Mouse (Mus musculus) liver, embryonic 11.5 days (tissue): Measurements from ENCODE around the gene Gm43064. TPM values are rescaled to one million over a fixed set of nuclear protein-coding genes. Genes with fewer than 3 reads are reported as not detected.

Experiments
- ATAC-seq: fragments of 200-750 bp; cut with Nextera tagmentation; replicated peaks from 2 replicates; pipeline ENCODE4 v1.8.0; 2017; ENCODE audit warnings: moderate number of reproducible peaks, mild to moderate bottlenecking, moderate TSS enrichment, moderate library complexity; ENCODE audit not compliant: low FRiP score
- DNase-seq: peaks from one replicate; pipeline ENCODE4 v3.0.0-alpha.2; 2017; ENCODE audit warnings: low spot score
- H3K27ac ChIP-seq: fragments of 300-500 bp; sonication (generic); 2 replicates; pipeline ENCODE4 v1.5.1; 2014; ENCODE audit warnings: mild to moderate bottlenecking, low read depth, low read length, control low read depth
- H3K27me3 ChIP-seq: fragments of 300-500 bp; sonication (generic); replicated peaks from 2 replicates; pipeline ENCODE4 v1.6.1; 2014; ENCODE audit warnings: low read length, mixed read lengths; ENCODE audit not compliant: control insufficient read depth, insufficient read depth
- H3K36me3 ChIP-seq: fragments of 300-500 bp; sonication (generic); 2 replicates; pipeline ENCODE4 v1.6.1; 2014; ENCODE audit warnings: mild to moderate bottlenecking, low read length, moderate library complexity, mixed read lengths; ENCODE audit not compliant: control insufficient read depth, insufficient read depth
- H3K4me1 ChIP-seq: fragments of 300-500 bp; sonication (generic); replicated peaks from 2 replicates; pipeline ENCODE4 v1.6.1; 2014; ENCODE audit warnings: low read length, mixed read lengths; ENCODE audit not compliant: control insufficient read depth, insufficient read depth
- H3K4me2 ChIP-seq: fragments of 300-500 bp; sonication (generic); 2 replicates; pipeline ENCODE4 v1.6.1; 2014; ENCODE audit warnings: mild to moderate bottlenecking, control low read depth, moderate library complexity
- H3K4me3 ChIP-seq: fragments of 300-500 bp; sonication (generic); 2 replicates; pipeline ENCODE4 v1.5.1; 2014; ENCODE audit warnings: low read depth, low read length, control low read depth
- H3K9ac ChIP-seq: fragments of 300-500 bp; sonication (generic); 2 replicates; pipeline ENCODE4 v1.6.1; 2014; ENCODE audit warnings: low read depth, low read length, control low read depth
- H3K9me3 ChIP-seq: fragments of 300-500 bp; sonication (generic); 2 replicates; pipeline ENCODE4 v1.6.1; 2016; ENCODE audit warnings: low read length, inconsistent platforms, mixed read lengths; ENCODE audit not compliant: control insufficient read depth
- WGBS: fragments of 180-500 bp; shearing (Covaris S2); extraction: QIAGEN DNeasy Blood & Tissue Kit; methylation state at CpG from one replicate; pipeline ENCODE4 v1.1.7; 2014; 5-methylcytosine and 5-hydroxymethylcytosine counted together
- polyA plus RNA-seq: library from polyadenylated mRNA; unstranded; fragments of >200 nt; fragmentation: Nextera tagmentation; extraction: Ambion mirVana; gene quantifications from 2 replicates; pipeline ENCODE4 v1.2.1, GENCODE M21; 2014

Gene Gm43064
- polyA plus RNA-seq, 1 experiment from 2014 or later: 0.75 TPM

DNA sequence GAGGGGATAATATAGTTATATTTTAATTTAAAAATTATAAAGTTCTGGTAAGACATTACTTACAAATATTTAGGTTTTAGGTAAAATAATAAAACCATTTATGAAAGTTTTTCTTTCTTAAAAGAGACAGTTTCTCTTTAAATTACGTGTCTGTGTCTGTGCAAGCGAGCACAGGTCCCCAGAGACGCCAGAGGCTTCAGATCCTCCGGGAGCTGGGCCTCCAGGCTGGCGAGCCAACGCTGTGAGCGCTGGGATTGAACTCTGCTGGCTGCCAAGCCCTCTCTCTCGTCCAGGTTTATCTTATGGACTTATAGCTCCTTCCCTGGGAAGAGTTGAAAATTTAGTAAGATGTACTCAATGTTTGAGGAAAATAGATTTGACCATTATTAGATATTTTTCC, 44.4 kb downstream of the Gm43064 start:
- Histone ChIP-seq H3K27me3 (no peaks in the 10 kb centered on the region), H3K9ac (no peak overlapping the region), H3K9me3 (no peaks in the 10 kb centered on the region), H3K4me3 (no peak overlapping the region), H3K36me3 (no peaks in the 10 kb centered on the region), H3K4me1 (no peaks in the 10 kb centered on the region), H3K27ac (no peak overlapping the region), H3K4me2 (no peak overlapping the region)
- 76% methylated on average over 8 of the region's 8 CpGs for WGBS
- DNase-seq: no peak
- ATAC-seq: no peak

DNA sequence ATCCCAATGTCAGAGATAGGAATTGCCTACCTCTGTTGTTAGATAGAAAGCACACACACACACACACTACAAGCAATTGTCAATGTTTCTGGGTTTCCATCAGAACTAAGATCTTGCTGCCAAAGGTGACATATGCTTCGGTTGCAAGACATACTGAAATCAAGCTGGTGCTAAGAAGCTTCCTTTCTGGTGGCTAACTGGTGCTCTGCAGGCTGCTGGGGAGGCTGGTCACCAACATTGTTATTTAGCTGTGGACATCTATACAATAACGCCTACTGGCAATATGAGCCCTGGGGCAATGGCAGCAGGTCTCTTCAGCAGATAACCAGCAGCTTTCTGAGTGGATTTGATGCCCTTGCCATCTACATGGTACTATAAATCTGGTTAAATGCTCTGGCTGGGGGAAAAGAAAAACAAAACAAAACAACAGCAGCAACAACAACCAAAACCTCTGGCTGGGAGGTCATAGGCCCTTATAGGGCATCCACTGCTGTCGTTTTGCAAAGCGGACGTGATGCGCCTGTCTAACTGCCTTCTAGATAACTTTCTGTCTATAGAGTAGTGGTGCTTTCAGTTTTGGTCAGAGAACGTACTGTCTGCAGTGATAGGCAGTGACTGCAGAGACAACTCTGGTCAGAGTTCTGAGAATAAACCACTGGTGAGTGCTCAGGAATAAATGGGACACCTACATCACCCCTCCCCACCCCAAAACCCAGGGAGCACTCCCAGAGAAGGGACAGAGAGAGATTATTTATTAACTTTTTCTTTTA, 47.8 kb downstream of the Gm43064 start:
- no peak overlapping the region for H3K4me2 ChIP-seq
- ATAC-seq (no peak), DNase-seq (no peak)
- H3K9me3 ChIP-seq: no peaks in the 10 kb centered on the region
- H3K4me3 ChIP-seq: no peak overlapping the region
- no peaks in the 10 kb centered on the region for H3K4me1 ChIP-seq
- H3K9ac ChIP-seq: no peak overlapping the region
- no peak overlapping the region for H3K27ac ChIP-seq
- WGBS: 77% methylated on average over 7 of the region's 7 CpGs
- H3K27me3 ChIP-seq: no peaks in the 10 kb centered on the region
- H3K36me3 ChIP-seq: no peaks in the 10 kb centered on the region

DNA sequence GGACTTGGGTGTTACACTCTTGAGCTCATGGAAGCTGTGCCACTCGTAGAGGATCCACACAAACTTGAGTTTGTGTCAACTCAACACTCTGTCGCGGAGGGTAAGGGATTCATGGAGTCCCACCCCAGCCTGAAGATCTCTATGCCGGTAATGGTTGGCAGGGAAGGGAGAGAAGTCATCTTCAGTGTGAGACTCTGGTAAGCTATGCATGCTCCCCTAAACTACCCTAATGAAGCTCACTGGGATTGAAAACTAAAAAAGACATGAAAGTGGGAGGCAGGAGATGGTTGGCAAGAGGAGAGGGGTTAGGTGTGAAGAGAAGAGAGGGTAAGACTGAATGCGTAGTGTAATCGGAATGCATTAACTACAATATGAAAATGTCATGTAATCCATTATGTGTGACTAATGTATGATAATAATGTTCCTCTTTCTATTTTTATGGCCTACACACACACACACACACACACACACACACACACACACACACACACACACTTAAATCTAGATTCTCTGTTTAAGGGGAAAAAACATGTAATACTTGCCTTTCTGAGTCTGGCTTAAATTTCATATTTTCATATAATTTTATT, 48.7 kb downstream of the Gm43064 start:
- no peaks in the 10 kb centered on the region for H3K27me3 ChIP-seq
- no peak overlapping the region for H3K27ac ChIP-seq
- ATAC-seq (no peak), DNase-seq (no peak)
- WGBS: 84% methylated on average over 6 of the region's 6 CpGs
- no peaks in the 10 kb centered on the region for H3K4me1 ChIP-seq
- no peaks in the 10 kb centered on the region for H3K36me3 ChIP-seq
- no peak overlapping the region for H3K9ac ChIP-seq
- H3K9me3 ChIP-seq: no peaks in the 10 kb centered on the region
- H3K4me2 ChIP-seq: no peak overlapping the region
- no peak overlapping the region for H3K4me3 ChIP-seq

DNA sequence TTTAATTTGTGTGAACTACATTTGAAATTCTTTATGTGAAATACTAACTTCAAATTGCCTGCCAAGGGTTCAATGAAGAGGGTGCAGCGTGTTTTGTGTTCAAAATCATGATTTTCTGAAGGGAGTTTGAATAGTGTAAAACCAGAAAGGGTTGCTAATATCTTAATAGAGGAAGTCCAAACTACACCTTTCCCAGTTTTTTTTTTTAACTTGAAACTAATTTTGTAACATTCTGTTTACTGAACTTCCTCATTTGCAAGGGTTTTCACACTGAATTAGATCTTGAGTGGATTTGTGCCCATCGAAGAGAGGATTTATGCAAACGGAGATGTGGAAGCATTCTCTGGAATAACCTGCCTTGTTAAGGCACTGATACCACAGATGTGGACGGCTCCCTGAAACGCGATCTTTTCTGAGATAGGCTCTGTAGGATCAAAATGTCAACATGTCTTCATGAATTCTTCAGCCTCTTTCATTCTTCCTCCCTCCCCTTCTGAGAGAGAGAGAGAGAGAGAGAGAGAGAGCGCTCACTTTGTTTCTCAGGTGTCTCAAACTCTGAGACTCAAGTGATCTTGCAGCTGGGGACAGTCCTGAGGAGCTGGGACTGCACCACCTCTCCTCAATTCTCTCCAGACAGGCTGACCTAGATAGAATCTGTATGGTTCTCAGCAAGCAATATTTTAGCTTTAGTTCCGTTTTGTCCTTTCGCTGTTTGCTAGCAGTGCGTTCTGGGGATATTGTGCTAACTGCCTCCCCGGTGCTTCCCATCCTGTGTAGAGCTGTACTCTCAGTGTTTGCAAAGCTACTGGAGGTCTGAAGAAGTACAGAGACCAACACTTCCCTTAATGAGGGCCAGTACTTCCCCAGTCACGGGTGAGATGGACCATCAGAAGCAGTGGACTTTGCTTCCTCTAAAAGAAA, 49.8 kb downstream of the Gm43064 start, which contains the start of gene Ptpn22:
TSS of gene Ptpn22 (plus strand) at position 915 of the 921 bp plus-strand sequence.
- Histone ChIP-seq H3K4me1 (no peaks in the 10 kb centered on the region), H3K36me3 (no peaks in the 10 kb centered on the region), H3K27me3 (no peaks in the 10 kb centered on the region), H3K9me3 (no peaks in the 10 kb centered on the region), H3K4me2 (peak within 1 kb of the TSS; percentile 23), H3K4me3 (no peak within 1 kb of the TSS), H3K27ac (no peak within 1 kb of the TSS), H3K9ac (no peak within 1 kb of the TSS)
- 51% methylated on average over 12 of the region's 12 CpGs for WGBS
- no peak for DNase-seq
- ATAC-seq: no peak

DNA sequence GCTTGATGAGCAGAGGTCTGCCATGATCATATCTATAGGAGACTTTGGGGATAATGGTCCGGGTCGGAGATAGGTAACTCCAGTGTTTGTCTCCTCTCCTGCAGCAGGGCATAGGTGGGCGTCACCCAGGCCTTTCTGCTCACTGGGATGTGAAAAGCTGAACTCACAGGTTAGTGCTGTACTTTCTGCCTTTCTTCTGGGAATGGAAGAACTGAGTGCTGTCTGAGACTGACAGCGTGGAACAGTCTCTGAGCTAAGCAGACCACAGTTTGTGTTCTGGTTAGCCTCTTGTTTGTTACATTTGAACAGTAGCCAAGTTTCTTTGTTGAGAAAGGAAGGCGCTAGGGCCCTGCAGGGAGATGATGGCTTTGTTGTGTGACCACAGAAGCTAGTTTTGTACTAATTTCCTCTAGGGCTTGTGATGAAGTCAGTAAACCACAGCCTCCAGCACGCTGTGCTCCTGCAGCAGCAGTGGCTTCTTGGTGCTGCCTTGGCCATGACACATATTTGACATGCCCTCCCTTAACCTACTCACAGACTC, 50.5 kb downstream of the Gm43064 start:
- Histone ChIP-seq H3K27me3 (no peaks in the 10 kb centered on the region), H3K9me3 (no peaks in the 10 kb centered on the region), H3K4me3 (no peak overlapping the region), H3K4me2 (peak overlapping the region; percentile 21), H3K4me1 (no peaks in the 10 kb centered on the region), H3K36me3 (no peaks in the 10 kb centered on the region), H3K27ac (no peak overlapping the region), H3K9ac (no peak overlapping the region)
- DNase-seq (no peak), ATAC-seq (no peak)
- WGBS: 48% methylated on average over 6 of the region's 6 CpGs

DNA sequence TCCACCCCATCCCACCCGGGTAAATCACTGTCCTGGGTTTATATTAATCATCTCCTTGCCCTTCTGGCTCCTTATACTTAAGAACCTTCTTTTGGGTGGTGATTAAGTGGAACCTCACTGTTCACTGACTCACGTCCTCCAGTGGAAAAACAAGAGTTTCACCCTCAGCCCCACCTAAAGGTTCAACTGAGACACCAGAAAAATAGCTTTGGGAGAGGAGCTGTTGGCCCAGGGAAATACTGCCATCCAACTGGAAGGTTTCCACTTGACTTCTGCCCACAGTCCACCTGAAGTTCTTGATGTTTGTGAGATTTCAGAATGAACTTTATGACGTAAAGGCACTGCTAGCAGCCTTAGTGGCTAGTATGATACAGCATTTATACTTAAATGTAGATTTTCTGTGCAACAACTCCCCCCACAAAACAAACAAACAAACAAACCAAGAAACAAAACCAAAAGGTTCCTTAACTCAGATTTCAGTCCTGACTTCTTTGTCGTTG, 53.4 kb downstream of the Gm43064 start:
- no peak overlapping the region for H3K27ac ChIP-seq
- H3K9ac ChIP-seq: no peak overlapping the region
- no peaks in the 10 kb centered on the region for H3K9me3 ChIP-seq
- WGBS: 75% methylated on average over 4 of the region's 4 CpGs
- H3K4me3 ChIP-seq: no peak overlapping the region
- ATAC-seq: no peak
- no peak overlapping the region for H3K4me2 ChIP-seq
- no peaks in the 10 kb centered on the region for H3K4me1 ChIP-seq
- H3K36me3 ChIP-seq: no peaks in the 10 kb centered on the region
- no peak for DNase-seq
- H3K27me3 ChIP-seq: no peaks in the 10 kb centered on the region

DNA sequence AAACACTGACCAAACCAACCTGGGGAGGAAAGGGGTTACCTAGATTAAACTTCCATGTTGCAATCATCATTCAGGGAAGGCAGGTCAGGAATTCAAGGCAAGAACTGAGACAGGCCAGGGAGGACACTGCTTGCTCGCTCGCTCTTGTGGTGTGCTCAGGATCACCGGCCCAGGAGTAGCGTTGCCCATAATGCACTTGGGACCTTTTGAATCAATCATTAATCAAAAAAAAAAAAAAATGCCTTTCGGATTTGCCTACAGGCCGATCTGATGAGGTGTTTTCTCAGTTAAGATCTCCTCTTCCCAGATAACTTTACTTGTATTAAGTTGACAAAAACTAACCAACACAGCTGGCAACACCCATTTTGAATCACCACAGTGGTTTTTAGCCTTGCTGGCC, 54.8 kb downstream of the Gm43064 start:
- no peak overlapping the region for H3K4me2 ChIP-seq
- no peak overlapping the region for H3K4me3 ChIP-seq
- no peak overlapping the region for H3K9ac ChIP-seq
- no peaks in the 10 kb centered on the region for H3K4me1 ChIP-seq
- 83% methylated on average over 6 of the region's 6 CpGs for WGBS
- ATAC-seq (no peak), DNase-seq (no peak)
- no peak overlapping the region for H3K27ac ChIP-seq
- H3K36me3 ChIP-seq: no peaks in the 10 kb centered on the region
- H3K27me3 ChIP-seq: no peaks in the 10 kb centered on the region
- H3K9me3 ChIP-seq: no peaks in the 10 kb centered on the region

DNA sequence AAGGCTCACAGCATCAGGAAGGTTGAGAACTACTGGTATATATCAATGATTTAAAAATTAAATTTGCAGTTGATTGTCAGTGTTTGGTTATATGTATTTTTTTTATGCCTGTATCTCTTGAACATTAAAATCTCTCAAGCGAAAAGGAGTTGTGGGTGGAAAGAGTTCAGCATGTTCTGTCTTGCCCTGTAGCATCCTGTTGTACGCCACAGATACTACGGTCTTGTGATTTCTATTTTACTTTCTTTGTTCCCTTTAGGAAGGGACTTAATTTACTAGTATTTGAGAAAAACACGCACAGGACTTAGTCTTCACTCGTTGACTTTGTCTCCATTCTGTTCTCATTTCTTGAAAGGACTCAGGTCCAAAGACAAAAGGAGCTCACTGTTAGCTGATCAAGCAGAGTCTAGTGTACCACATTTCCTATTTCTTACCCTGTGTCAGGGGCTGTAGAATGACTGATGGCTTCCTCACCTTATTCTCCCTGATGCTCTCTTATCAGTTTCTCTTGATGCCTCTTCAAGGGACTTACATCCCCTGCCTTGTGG, 58.1 kb downstream of the Gm43064 start:
- Histone ChIP-seq H3K9me3 (no peaks in the 10 kb centered on the region), H3K27me3 (no peaks in the 10 kb centered on the region), H3K4me3 (no peak overlapping the region), H3K4me2 (no peak overlapping the region), H3K36me3 (no peaks in the 10 kb centered on the region), H3K27ac (no peak overlapping the region), H3K4me1 (no peaks in the 10 kb centered on the region), H3K9ac (no peak overlapping the region)
- DNase-seq (no peak), ATAC-seq (no peak)
- 87% methylated on average over 5 of the region's 5 CpGs for WGBS
